Mouse (Mus musculus): ENCODE results near the gene Zmynd10. TPM values are rescaled to one million over a fixed set of nuclear protein-coding genes. Genes with fewer than 3 reads are reported as not detected.
"Not testable (repeated sequence)": the region's sequence is repeated elsewhere in the genome, so short reads cannot be mapped to it uniquely, and the experiment has no call there.

Gene Zmynd10
- total RNA-seq, 2 experiments from 2014 or later, result 0.53 TPM; not detected in 1

GRCm38 (mm10) chr9:107551890-107552355, 4.8 kb downstream of the Zmynd10 start:
- TF ChIP-seq CTCF (IDR thresholded peaks at IDR 0.05), result no peak
- H3K4me3 ChIP-seq, result peak overlapping the region; percentile 78
- intact Hi-C loops (cut with DNase I), result no loop called here
- no peak for DNase-seq
- peak overlapping the region; percentile 85 for H3K27ac ChIP-seq

DNA sequence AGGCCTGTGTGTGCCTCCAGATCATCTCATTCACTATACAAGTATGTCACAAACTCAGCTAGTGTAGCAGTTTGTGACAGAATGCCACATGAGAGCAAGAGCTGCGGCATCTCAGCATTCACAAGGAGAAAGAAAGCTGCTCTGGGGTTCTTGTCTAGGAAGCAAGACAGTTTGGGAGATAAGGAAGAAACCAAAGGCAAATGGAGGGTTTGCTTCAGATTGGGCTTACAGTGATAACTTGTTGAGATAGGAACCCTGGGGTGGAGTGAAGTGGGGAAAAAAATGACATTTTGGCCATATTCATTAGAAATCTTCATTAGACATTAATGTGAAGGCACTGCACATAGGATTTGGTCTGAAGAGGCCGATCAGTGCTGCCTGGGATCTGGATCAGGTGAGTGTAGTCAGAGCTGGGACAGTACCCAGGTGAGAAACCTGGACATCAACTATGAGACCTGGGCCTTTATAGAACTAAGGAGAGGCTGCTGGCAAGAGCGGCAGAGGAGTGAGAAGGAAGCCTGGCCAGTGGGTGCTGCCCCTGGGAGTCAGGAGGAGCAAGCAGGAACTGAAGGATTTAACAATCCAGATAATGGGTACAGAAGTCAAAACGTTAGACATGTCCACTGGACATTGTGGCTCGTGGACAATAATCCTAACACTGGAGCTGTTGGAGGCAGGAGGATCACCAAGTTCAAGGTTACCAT, 5.7 kb downstream of the Zmynd10 start:
- Histone ChIP-seq H3K4me3 (no peak overlapping the region), H3K27ac (peak overlapping the region; percentile 85; the same call in 1 of the 2 replicates)
- TF ChIP-seq CTCF (IDR thresholded peaks at IDR 0.05), result no peak
- DNase-seq, result no peak
- intact Hi-C loops (cut with DNase I), result no loop called here

DNA sequence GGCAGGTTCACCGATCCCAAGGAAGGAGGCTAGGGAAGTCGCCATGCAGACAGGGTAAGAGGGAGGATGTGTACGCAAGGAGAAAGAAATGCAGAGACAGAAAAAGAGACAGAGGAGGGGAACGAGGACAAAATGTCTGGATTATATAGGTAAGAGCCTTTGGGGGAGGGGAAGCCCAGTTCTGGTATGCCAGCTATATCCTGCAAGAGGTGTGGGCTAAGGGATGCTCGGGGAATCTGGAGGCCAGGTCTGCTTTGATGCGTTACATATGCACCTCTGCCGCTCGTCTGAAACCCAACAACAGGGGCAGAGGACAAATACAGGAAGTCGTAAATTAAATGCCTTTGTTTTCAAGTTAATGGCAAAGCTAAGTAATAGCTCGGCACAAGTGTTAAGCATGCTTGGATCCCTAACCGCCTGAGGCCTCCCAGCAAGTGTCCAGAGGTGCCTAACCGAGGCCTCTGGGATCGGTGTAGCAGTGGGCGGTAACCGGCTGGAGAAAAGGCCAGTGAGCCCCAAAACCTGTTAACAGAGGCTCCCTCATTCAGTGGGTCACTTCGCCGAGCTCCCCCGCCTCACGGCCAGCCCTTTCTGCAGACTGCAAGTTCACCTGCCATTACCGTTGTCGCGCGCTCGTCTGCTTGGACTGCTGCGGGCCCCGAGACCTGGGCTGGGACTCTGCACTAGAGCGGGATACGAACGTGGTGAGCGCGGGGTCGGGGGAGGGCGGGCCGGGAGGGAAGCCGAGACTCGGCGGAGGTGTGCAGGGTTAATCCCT, 6.6 kb downstream of the Zmynd10 start:
- intact Hi-C loops (cut with DNase I), result no loop called here
- no peak for TF ChIP-seq CTCF (IDR thresholded peaks at IDR 0.05)
- no peak for DNase-seq

DNA sequence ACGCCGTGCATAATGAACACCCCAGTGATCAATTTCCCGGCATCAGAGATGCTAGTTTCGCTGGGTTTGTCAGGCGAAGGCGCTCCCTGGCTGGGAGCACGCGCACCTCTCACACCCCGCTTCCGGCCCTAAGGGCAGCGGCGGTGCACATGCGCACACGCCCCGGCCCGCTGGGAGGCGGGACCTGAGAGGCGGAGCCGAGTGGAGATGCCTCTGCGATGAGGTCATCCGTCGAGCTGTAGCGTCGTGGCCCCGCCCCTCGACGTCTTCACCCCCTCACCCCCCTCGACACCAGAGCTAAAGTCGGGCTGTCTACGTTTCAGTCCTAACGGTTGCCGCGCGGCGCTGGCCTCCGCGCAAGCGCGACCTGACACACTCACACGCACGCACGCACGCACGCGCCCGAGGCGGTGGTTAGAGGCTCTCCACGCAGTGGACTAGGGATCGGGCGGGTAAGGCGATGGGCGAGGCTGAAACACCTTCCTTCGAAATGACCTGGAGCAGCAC, 7.3 kb downstream of the Zmynd10 start:
- intact Hi-C loops (cut with DNase I), result no loop called here
- TF ChIP-seq CTCF (IDR thresholded peaks at IDR 0.05), result no peak
- peak overlapping the region; percentile 99 for H3K27ac ChIP-seq
- DNase-seq, result peak; percentile 97
- H3K4me3 ChIP-seq, result peak overlapping the region; percentile 89

More for the DNA sequence above, 6.6 kb downstream of the Zmynd10 start:
- Histone ChIP-seq H3K27ac (peak overlapping the region; percentile 99), H3K4me3 (peak overlapping the region; percentile 89)

GRCm38 (mm10) chr9:107555031-107555457, 7.9 kb downstream of the Zmynd10 start:
- peak; percentile 79 for DNase-seq
- Histone ChIP-seq H3K27ac (peak overlapping the region; percentile 99), H3K4me3 (peak overlapping the region; percentile 89)
- no peak for TF ChIP-seq CTCF (IDR thresholded peaks at IDR 0.05)
- intact Hi-C loops (cut with DNase I), result no loop called here

DNA sequence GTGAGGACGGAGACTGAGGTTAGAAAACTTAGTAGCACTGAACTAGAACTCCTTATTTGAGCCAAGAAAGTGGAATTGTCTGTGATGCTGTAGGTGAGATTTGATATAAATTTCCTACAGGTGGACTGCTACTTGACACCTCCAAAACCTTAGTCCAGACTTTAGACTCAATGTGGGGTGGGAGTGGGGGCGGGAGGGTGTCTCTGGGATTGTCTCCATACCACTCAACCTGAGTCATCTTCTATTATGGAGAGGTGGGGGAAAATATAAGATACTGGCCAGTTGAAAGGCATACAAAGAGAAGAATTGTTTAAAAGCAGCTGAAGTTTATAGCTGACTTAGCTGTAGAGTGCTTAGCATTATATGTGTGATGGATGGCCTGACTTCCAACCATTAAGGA, 8.6 kb downstream of the Zmynd10 start:
- intact Hi-C loops (cut with DNase I), result no loop called here
- no peak for TF ChIP-seq CTCF (IDR thresholded peaks at IDR 0.05)
- DNase-seq, result no peak
- peak overlapping the region; percentile 99 for H3K27ac ChIP-seq
- peak overlapping the region; percentile 89 for H3K4me3 ChIP-seq

DNA sequence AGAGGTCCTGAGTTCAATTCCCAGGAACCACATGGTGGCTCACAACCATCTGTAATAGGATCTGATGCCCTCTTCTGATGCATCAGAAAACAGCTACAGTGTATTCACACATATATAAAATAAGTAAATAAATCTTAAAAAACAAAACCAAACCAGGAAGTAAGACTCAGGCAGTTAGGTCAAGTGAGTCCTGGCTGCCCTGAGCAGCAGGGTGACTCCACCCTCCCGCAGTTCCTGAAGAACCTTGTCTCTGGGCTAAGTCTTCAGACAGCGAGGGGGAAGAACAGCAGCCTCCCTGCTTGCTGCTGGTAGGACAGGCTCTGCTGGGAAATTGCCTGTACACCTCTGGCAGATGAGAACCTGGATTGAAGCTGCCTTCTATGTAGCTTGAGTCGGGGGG, 9.2 kb downstream of the Zmynd10 start:
- DNase-seq, result no peak
- no peak for TF ChIP-seq CTCF (IDR thresholded peaks at IDR 0.05)
- intact Hi-C loops (cut with DNase I), result no loop called here
- H3K4me3 ChIP-seq, result peak overlapping the region; percentile 89
- H3K27ac ChIP-seq, result peak overlapping the region; percentile 99

- intact Hi-C loops (cut with DNase I), result no loop called here
- Histone ChIP-seq H3K27ac (peak within 1 kb of the TSS; percentile 94), H3K4me3 (peak within 1 kb of the TSS; percentile 84)
- TF ChIP-seq CTCF (IDR thresholded peaks at IDR 0.05), result no peak
- peak; percentile 96 for DNase-seq
These were observed 16.0 kb downstream of the Zmynd10 start, which contains the start of gene Tusc2 for GRCm38 (mm10) chr9:107563029-107563581. Gene Tusc2, plus strand, starts transcription at chr9:107563255.

GRCm38 (mm10) chr9:107565556-107565955, 18.5 kb downstream of the Zmynd10 start:
- Histone ChIP-seq H3K4me3 (peak overlapping the region; percentile 62), H3K27ac (peak overlapping the region; percentile 94)
- intact Hi-C loops (cut with DNase I); DNase-seq: not testable (repeated sequence)

- TF ChIP-seq CTCF (IDR thresholded peaks at IDR 0.05), result peak; percentile 98
- Histone ChIP-seq H3K4me3 (peak overlapping the region; percentile 62), H3K27ac (peak overlapping the region; percentile 94)
- DNase-seq, result peak; percentile 89
- intact Hi-C loops (cut with DNase I), result loop anchor here (2.0 kb wide), 1 partner anchor 47 kb away; no protein-coding TSS in a partner anchor
These were observed 19.1 kb downstream of the Zmynd10 start for GRCm38 (mm10) chr9:107566041-107566709.

- Histone ChIP-seq H3K27ac (peak overlapping the region; percentile 94), H3K4me3 (peak overlapping the region; percentile 71)
- intact Hi-C loops (cut with DNase I), result loop anchor here (2.0 kb wide), 1 partner anchor 46 kb away; no protein-coding TSS in a partner anchor
- no peak for DNase-seq
- TF ChIP-seq CTCF (IDR thresholded peaks at IDR 0.05), result no peak
These were observed 19.8 kb downstream of the Zmynd10 start for GRCm38 (mm10) chr9:107566855-107567254.
